Mouse (Mus musculus): ENCODE data around the gene Ldhal6b. TPM values are rescaled to one million over a fixed set of nuclear protein-coding genes. Genes with fewer than 3 reads are reported as not detected.

The Ldhal6b gene
- total RNA-seq, 2 experiments from 2014 or later: not detected

- ATAC-seq (replicated peaks; ENCODE audit: low FRiP score, poor library complexity, severe bottlenecking): no peak
Measured at GRCm38 (mm10) chr17:5371521-5371920, 47.0 kb downstream of the Ldhal6b start.

GRCm38 (mm10) chr17:5371032-5371431, 47.5 kb downstream of the Ldhal6b start:
- ATAC-seq (replicated peaks; ENCODE audit: low FRiP score, poor library complexity, severe bottlenecking): no peak

Other genes starting within 250 kb of the Ldhal6b start
- 3.5 and 6.7 TPM in 2 replicates for gene Tmem242, start 21.5 kb upstream of the Ldhal6b start, total RNA-seq (2015; ENCODE audit: low replicate concordance)
- 7.6 and 14.5 TPM in 2 replicates for gene Tmem242, start 21.5 kb upstream of the Ldhal6b start, total RNA-seq (2017; ENCODE audit: low replicate concordance)
- 45.3 and 71.3 TPM in 2 replicates for gene Zdhhc14, start 73.8 kb upstream of the Ldhal6b start, total RNA-seq (2015; ENCODE audit: low replicate concordance)
- gene Zdhhc14, start 73.8 kb upstream of the Ldhal6b start, total RNA-seq (2017; ENCODE audit: low replicate concordance): 51.8 and 56.7 TPM in 2 replicates